Mouse (Mus musculus) embryonic facial prominence, embryonic 13.5 days (tissue): ENCODE data around the gene Hadha. TPM values are rescaled to one million over a fixed set of nuclear protein-coding genes. Genes with fewer than 3 reads are reported as not detected.
A peak's percentile ranks its signal among the peaks of the same experiment; 100 is the strongest.

Experiments
- ATAC-seq: fragments of 200-750 bp; cut with Nextera tagmentation; 2 replicates; pipeline ENCODE4 v1.8.0; 2017; ENCODE audit warnings: low read depth; ENCODE audit not compliant: insufficient number of reproducible peaks, insufficient read depth, low FRiP score, low TSS enrichment
- H3K27ac ChIP-seq: fragments of 300-500 bp; sonication (generic); 2 replicates; pipeline ENCODE4 v1.5.1; 2015; ENCODE audit warnings: moderate library complexity, mild to moderate bottlenecking, inconsistent platforms
- H3K27me3 ChIP-seq: fragments of 300-500 bp; sonication (generic); 2 replicates; pipeline ENCODE4 v1.6.1; 2015; ENCODE audit warnings: mild to moderate bottlenecking, inconsistent platforms
- H3K36me3 ChIP-seq: fragments of 300-500 bp; sonication (generic); 2 replicates; pipeline ENCODE4 v1.6.1; 2015; ENCODE audit warnings: mild to moderate bottlenecking, inconsistent platforms
- H3K4me1 ChIP-seq: fragments of 300-500 bp; sonication (generic); 2 replicates; pipeline ENCODE4 v1.6.1; 2015; ENCODE audit warnings: inconsistent platforms
- H3K4me2 ChIP-seq: fragments of 300-500 bp; sonication (generic); 2 replicates; pipeline ENCODE4 v1.6.1; 2015; ENCODE audit warnings: moderate library complexity, mild to moderate bottlenecking, inconsistent platforms
- H3K4me3 ChIP-seq: fragments of 300-500 bp; sonication (generic); 2 replicates; pipeline ENCODE4 v1.5.1; 2015; ENCODE audit warnings: mild to moderate bottlenecking, inconsistent platforms
- H3K9ac ChIP-seq: fragments of 300-500 bp; sonication (generic); 2 replicates; pipeline ENCODE4 v1.6.1; 2015; ENCODE audit warnings: mild to moderate bottlenecking, inconsistent platforms
- H3K9me3 ChIP-seq: fragments of 300-500 bp; sonication (generic); 2 replicates; pipeline ENCODE4 v1.6.1; 2016; ENCODE audit warnings: inconsistent platforms
- WGBS: fragments of 180-500 bp; shearing (Covaris S2); methylation state at CpG from one replicate; pipeline ENCODE4 v1.1.7; 2015; ENCODE audit warnings: mixed read lengths; 5-methylcytosine and 5-hydroxymethylcytosine counted together
- polyA plus RNA-seq: library from polyadenylated mRNA; unstranded; fragments of >200 nt; fragmentation: Nextera tagmentation; extraction: Ambion mirVana; gene quantifications from 2 replicates; pipeline ENCODE4 v1.2.1, GENCODE M21; 2015

Gene Hadha
- polyA plus RNA-seq, 1 experiment from 2014 or later = 119 TPM

- H3K4me2 ChIP-seq = no peak overlapping the region
- H3K9me3 ChIP-seq = no peaks in the 10 kb centered on the region
- no peaks in the 10 kb centered on the region for H3K27me3 ChIP-seq
- no peak for ATAC-seq
- no peaks in the 10 kb centered on the region for H3K4me1 ChIP-seq
- no peak overlapping the region for H3K4me3 ChIP-seq
- H3K27ac ChIP-seq = no peak overlapping the region
- H3K9ac ChIP-seq = no peak overlapping the region
- peaks cover 97% of the 10 kb centered on the region for H3K36me3 ChIP-seq
- 96% methylated on average over 6 of the region's 6 CpGs for WGBS
These were observed 32.5 kb downstream of the Hadha start for GRCm38 (mm10) chr5:30122481-30122880.

- H3K4me2 ChIP-seq = no peak overlapping the region
- no peak overlapping the region for H3K27ac ChIP-seq
- no peaks in the 10 kb centered on the region for H3K4me1 ChIP-seq
- 86% methylated on average over 7 of the region's 7 CpGs for WGBS
- H3K36me3 ChIP-seq = peaks cover 86% of the 10 kb centered on the region
- no peak for ATAC-seq
- H3K27me3 ChIP-seq = peaks cover 18% of the 10 kb centered on the region
- H3K9ac ChIP-seq = no peak overlapping the region
- H3K4me3 ChIP-seq = no peak overlapping the region
- no peaks in the 10 kb centered on the region for H3K9me3 ChIP-seq
These were observed 34.9 kb downstream of the Hadha start for GRCm38 (mm10) chr5:30120106-30120505.

GRCm38 (mm10) chr5:30119163-30119562, 35.8 kb downstream of the Hadha start:
- no peak for ATAC-seq

GRCm38 (mm10) chr5:30118018-30118417, 36.9 kb downstream of the Hadha start:
- H3K4me3 ChIP-seq = no peak overlapping the region
- peaks cover 66% of the 10 kb centered on the region for H3K36me3 ChIP-seq
- peaks cover 11% of the 10 kb centered on the region; the same call in 1 of the 2 replicates for H3K4me1 ChIP-seq
- no peaks in the 10 kb centered on the region for H3K9me3 ChIP-seq
- ATAC-seq = no peak
- H3K27ac ChIP-seq = no peak overlapping the region
- no peak overlapping the region for H3K4me2 ChIP-seq
- no peak overlapping the region for H3K9ac ChIP-seq
- H3K27me3 ChIP-seq = peaks cover 39% of the 10 kb centered on the region
- WGBS = 80% methylated on average over 1 of the region's 1 CpGs

More at GRCm38 (mm10) chr5:30119163-30119562, 35.8 kb downstream of the Hadha start:
- Histone ChIP-seq H3K4me2 (no peak overlapping the region), H3K9me3 (no peaks in the 10 kb centered on the region), H3K27me3 (peaks cover 28% of the 10 kb centered on the region), H3K27ac (no peak overlapping the region), H3K4me1 (peaks cover 6% of the 10 kb centered on the region; the same call in 1 of the 2 replicates), H3K4me3 (no peak overlapping the region), H3K9ac (no peak overlapping the region), H3K36me3 (peaks cover 77% of the 10 kb centered on the region)
- WGBS = 91% methylated on average over 6 of the region's 6 CpGs

- ATAC-seq = no peak
- Histone ChIP-seq H3K4me3 (no peak overlapping the region), H3K9ac (no peak overlapping the region), H3K27ac (no peak overlapping the region), H3K4me1 (peaks cover 19% of the 10 kb centered on the region), H3K9me3 (no peaks in the 10 kb centered on the region), H3K27me3 (peaks cover 62% of the 10 kb centered on the region), H3K4me2 (no peak overlapping the region), H3K36me3 (peaks cover 43% of the 10 kb centered on the region)
- 27% methylated on average over 10 of the region's 10 CpGs for WGBS
These were observed 39.2 kb downstream of the Hadha start for GRCm38 (mm10) chr5:30115718-30116117.

- Histone ChIP-seq H3K4me2 (peak overlapping the region; percentile 95), H3K36me3 (peaks cover 33% of the 10 kb centered on the region), H3K4me3 (peak overlapping the region; percentile 60), H3K27ac (no peak overlapping the region), H3K9ac (peak overlapping the region; percentile 75), H3K4me1 (peaks cover 25% of the 10 kb centered on the region), H3K9me3 (no peaks in the 10 kb centered on the region), H3K27me3 (peaks cover 72% of the 10 kb centered on the region)
- 0 out of 2 replicates have a peak, but pooled peaks have one; percentile 7 for ATAC-seq
- WGBS = under 1% methylated on average over 28 of the region's 28 CpGs
These were observed 40.2 kb downstream of the Hadha start for GRCm38 (mm10) chr5:30114761-30115140.

- Histone ChIP-seq H3K27me3 (peaks cover 77% of the 10 kb centered on the region), H3K4me1 (peaks cover 25% of the 10 kb centered on the region), H3K36me3 (peaks cover 27% of the 10 kb centered on the region), H3K4me3 (peak overlapping the region; percentile 60), H3K9ac (peak overlapping the region; percentile 75), H3K27ac (no peak overlapping the region), H3K9me3 (no peaks in the 10 kb centered on the region), H3K4me2 (peak overlapping the region; percentile 95)
- ATAC-seq = peak; percentile 62; the same call in 1 of the 2 replicates
- under 1% methylated on average over 99 of the region's 103 CpGs for WGBS
These were observed 40.8 kb downstream of the Hadha start for GRCm38 (mm10) chr5:30113881-30114760.

- no peak overlapping the region for H3K4me3 ChIP-seq
- H3K36me3 ChIP-seq = peaks cover 12% of the 10 kb centered on the region
- no peak overlapping the region for H3K9ac ChIP-seq
- H3K4me1 ChIP-seq = peaks cover 28% of the 10 kb centered on the region
- no peak overlapping the region for H3K27ac ChIP-seq
- peaks cover 89% of the 10 kb centered on the region for H3K27me3 ChIP-seq
- H3K4me2 ChIP-seq = no peak overlapping the region
- 81% methylated on average over 3 of the region's 3 CpGs for WGBS
- H3K9me3 ChIP-seq = no peaks in the 10 kb centered on the region
- ATAC-seq = no peak
These were observed 42.4 kb downstream of the Hadha start for GRCm38 (mm10) chr5:30112533-30113068.

GRCm38 (mm10) chr5:30111771-30112170, 43.2 kb downstream of the Hadha start:
- Histone ChIP-seq H3K9ac (no peak overlapping the region), H3K36me3 (peaks cover 3% of the 10 kb centered on the region), H3K4me2 (no peak overlapping the region; the same call in 1 of the 2 replicates), H3K4me1 (peaks cover 36% of the 10 kb centered on the region), H3K4me3 (no peak overlapping the region), H3K27ac (no peak overlapping the region), H3K9me3 (no peaks in the 10 kb centered on the region), H3K27me3 (peaks cover 96% of the 10 kb centered on the region)
- 69% methylated on average over 3 of the region's 3 CpGs for WGBS
- ATAC-seq = no peak

GRCm38 (mm10) chr5:30111126-30111525, 43.8 kb downstream of the Hadha start:
- Histone ChIP-seq H3K4me2 (peak overlapping the region; percentile 52), H3K4me1 (peaks cover 42% of the 10 kb centered on the region), H3K27me3 (peaks cover 96% of the 10 kb centered on the region), H3K9ac (peak overlapping the region; percentile 47; the same call in 1 of the 2 replicates), H3K4me3 (peak overlapping the region; percentile 23), H3K36me3 (no peaks in the 10 kb centered on the region), H3K9me3 (no peaks in the 10 kb centered on the region), H3K27ac (no peak overlapping the region)
- no peak for ATAC-seq
- 1% methylated on average over 18 of the region's 18 CpGs for WGBS

GRCm38 (mm10) chr5:30110371-30111060, 44.4 kb downstream of the Hadha start:
- H3K4me2 ChIP-seq = peak overlapping the region; percentile 52
- ATAC-seq = no peak

More at GRCm38 (mm10) chr5:30110371-30111060, 44.4 kb downstream of the Hadha start:
- Histone ChIP-seq H3K9ac (peak overlapping the region; percentile 47; the same call in 1 of the 2 replicates), H3K36me3 (no peaks in the 10 kb centered on the region), H3K27me3 (peaks cover 96% of the 10 kb centered on the region), H3K9me3 (no peaks in the 10 kb centered on the region), H3K27ac (no peak overlapping the region), H3K4me1 (peaks cover 48% of the 10 kb centered on the region), H3K4me3 (peak overlapping the region; percentile 23)
- WGBS = 8% methylated on average over 22 of the region's 22 CpGs
